Mouse (Mus musculus): ENCODE data around the gene Tsc22d3. TPM values are rescaled to one million over a fixed set of nuclear protein-coding genes. Genes with fewer than 3 reads are reported as not detected.

The Tsc22d3 gene
- polyA plus RNA-seq, 1 experiment from 2014 or later = 113 TPM

DNA sequence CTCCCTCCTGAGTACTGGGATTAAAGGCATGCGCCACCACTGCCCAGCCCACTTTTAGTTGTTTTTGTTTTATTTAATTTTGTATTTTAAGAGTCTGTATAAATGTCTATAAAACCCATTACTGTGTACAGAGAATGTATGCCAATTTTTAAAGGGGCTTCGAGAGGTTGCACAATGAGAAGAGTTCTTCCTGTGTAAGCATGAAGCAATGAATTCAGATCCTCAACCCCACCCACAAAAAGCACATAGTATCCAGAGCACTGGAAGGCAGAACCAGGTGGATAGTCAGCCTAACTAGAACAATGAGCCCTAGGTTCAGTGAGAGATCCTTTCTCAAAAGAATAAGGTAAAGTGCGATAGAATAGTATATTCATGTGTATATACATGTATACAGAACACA lies 110.3 kb downstream of the Tsc22d3 start:
- Histone ChIP-seq H3K4me3 (no peak overlapping the region), H3K9me3 (no peaks in the 10 kb centered on the region), H3K9ac (no peak overlapping the region), H3K4me1 (no peaks in the 10 kb centered on the region), H3K27ac (no peak overlapping the region), H3K36me3 (no peaks in the 10 kb centered on the region), H3K27me3 (peaks cover 13% of the 10 kb centered on the region; the same call in 1 of the 2 replicates), H3K4me2 (replicated peaks) (no peak overlapping the region)
- no peak for ATAC-seq (ENCODE audit: insufficient number of reproducible peaks, insufficient read depth, low FRiP score, low TSS enrichment)
- WGBS = 81% methylated on average over 3 of the region's 3 CpGs

Other genes with a start within 250 kb of the Tsc22d3 start
- gene Prps1, start 144.0 kb downstream of the Tsc22d3 start, polyA plus RNA-seq (2016; fragmentation: Nextera tagmentation; extraction: Ambion mirVana) = 58.1 and 60.7 TPM in 2 replicates
- 2.7 and 3.2 TPM in 2 replicates for gene Mid2, start 63.9 kb upstream of the Tsc22d3 start, polyA plus RNA-seq (2016; fragmentation: Nextera tagmentation; extraction: Ambion mirVana)
- gene Tex13b, start 212.8 kb upstream of the Tsc22d3 start, polyA plus RNA-seq (2016; fragmentation: Nextera tagmentation; extraction: Ambion mirVana) = not detected in 2 replicates

Data from embryonic facial prominence, embryonic 12.5 days (tissue).